Comparison of ENCODE assay signal across 7 mouse cellular contexts in the genomic region with DNA sequence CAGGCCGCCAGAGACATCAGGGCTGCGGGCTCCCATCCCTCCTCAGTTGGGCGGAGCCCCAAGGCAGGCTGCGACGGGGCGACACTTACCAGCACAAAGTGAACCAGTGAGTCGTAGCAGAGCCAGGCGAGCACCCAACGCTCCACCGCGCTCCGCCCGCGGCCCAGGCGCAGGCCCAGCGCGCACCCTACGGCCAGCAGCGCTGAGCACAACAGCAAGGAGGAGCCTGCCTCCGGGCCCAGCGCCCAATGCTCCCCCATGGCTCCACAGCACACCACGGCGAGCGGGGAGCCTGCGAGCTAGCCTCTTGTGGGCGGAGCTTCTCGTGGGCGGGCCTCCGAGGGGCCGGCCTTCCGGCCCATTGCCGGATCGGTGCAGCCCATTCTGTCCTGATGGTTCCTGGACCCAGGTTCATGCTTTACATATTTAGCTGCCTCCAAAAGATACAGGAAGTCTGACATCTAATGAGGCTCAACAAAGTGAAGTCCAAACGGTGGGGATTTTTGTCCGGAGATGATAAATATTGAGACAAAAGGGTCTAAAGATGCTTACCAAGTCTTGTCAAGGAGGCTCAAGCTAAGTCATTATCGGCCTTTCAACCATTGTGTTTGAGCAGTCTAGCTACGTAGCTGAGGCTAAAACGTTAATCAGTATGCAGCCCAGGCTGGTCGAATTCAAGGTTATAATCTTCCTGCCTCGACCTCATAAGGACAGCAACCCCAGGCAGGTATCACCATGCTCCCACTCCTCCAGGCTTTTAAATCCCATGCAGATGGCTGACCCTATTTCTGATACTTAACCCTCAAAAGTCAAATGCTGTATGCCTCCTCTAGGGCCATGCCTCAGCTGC. TPM values are rescaled to one million over a fixed set of nuclear protein-coding genes. Genes with fewer than 3 reads are reported as not detected.
DNase-seq lines count a peak whose midpoint lies in the region; ATAC-seq lines count a peak whose summit lies in the region.

A gene (minus strand): TSS at position 309 of the 850 bp plus-strand sequence.

- no peaks in the 10 kb centered on the region for H3K27me3 ChIP-seq in limb, embryonic 10.5 days (ENCODE audit: low read depth, poor library complexity, severe bottlenecking)
- no peaks in the 10 kb centered on the region for H3K27me3 ChIP-seq in midbrain, embryonic 13.5 days

- peak within 1 kb of the TSS; percentile 81 for H3K4me3 ChIP-seq in limb, embryonic 10.5 days
- H3K4me3 ChIP-seq in midbrain, embryonic 13.5 days (replicated peaks), result peak within 1 kb of the TSS; percentile 66

- peak; percentile 90 for DNase-seq in adrenal gland, adult 8-10 months
- DNase-seq in embryo, embryonic 9.5 days (ENCODE audit: extremely low spot score), result peak; percentile 91
- DNase-seq in kidney, adult 11 months, result peak; percentile 92
- peak; percentile 89 for DNase-seq in limb, embryonic 10.5 days (ENCODE audit: low spot score)
- DNase-seq in spleen, adult 12 weeks (ENCODE audit: low spot score), result peak; percentile 84

- 1% methylated on average over 40 of the region's 40 CpGs for WGBS in limb, embryonic 10.5 days
- under 1% methylated on average over 40 of the region's 40 CpGs for WGBS in midbrain, embryonic 13.5 days

- peak within 1 kb of the TSS; percentile 60 for H3K4me2 ChIP-seq in midbrain, embryonic 13.5 days (replicated peaks)

- peaks cover 9% of the 10 kb centered on the region for H3K4me1 ChIP-seq in limb, embryonic 10.5 days
- peaks cover 6% of the 10 kb centered on the region for H3K4me1 ChIP-seq in midbrain, embryonic 13.5 days (replicated peaks)

- peak within 1 kb of the TSS; percentile 94 for H3K27ac ChIP-seq in limb, embryonic 10.5 days
- H3K27ac ChIP-seq in midbrain, embryonic 13.5 days, result peak within 1 kb of the TSS; percentile 82

- ATAC-seq in granulocyte monocyte progenitor cell, adult 5-6 weeks (replicated peaks; ENCODE audit: poor library complexity, severe bottlenecking), result peak; percentile 97
- peak; percentile 98 for ATAC-seq in midbrain, embryonic 13.5 days

- H3K9me3 ChIP-seq in limb, embryonic 10.5 days (replicated peaks), result no peaks in the 10 kb centered on the region
- H3K9me3 ChIP-seq in midbrain, embryonic 13.5 days, result no peaks in the 10 kb centered on the region

- H3K36me3 ChIP-seq in limb, embryonic 10.5 days, result peaks cover 10% of the 10 kb centered on the region; the same call in 1 of the 2 replicates
- no peaks in the 10 kb centered on the region; the same call in none of the 2 replicates for H3K36me3 ChIP-seq in midbrain, embryonic 13.5 days

- H3K9ac ChIP-seq in midbrain, embryonic 13.5 days (replicated peaks), result peak within 1 kb of the TSS; percentile 78

RNA-seq across cellular contexts. Expression of the gene that starts here (rescaled TPM):
- 1 to 10 TPM; 5.2 to 6.9 (median 6.1) TPM for total RNA-seq in adrenal gland, adult 8-10 months (2022)
- total RNA-seq in granulocyte monocyte progenitor cell, adult 5-6 weeks (2014; fragmentation: Nextera tagmentation), result 3.4 and 4.8 TPM in 2 replicates
- 2.2 and 2.8 TPM in 2 replicates for total RNA-seq in granulocyte monocyte progenitor cell, adult 5-6 weeks (2017)
- polyA plus RNA-seq in limb, embryonic 10.5 days (2016; fragmentation: Nextera tagmentation; extraction: Ambion mirVana), result 9.4 and 10.5 TPM in 2 replicates
- 9.0 and 9.3 TPM in 2 replicates for polyA plus RNA-seq in midbrain, embryonic 13.5 days (2015; fragmentation: Nextera tagmentation; extraction: Ambion mirVana)

Comparison
In these comparisons a context has a peak if more than half of its experiments do, and no peak if none do; other contexts are left out.
1. Peak in every context shown above with its lines: DNase-seq, ATAC-seq, H3K4me3 ChIP-seq and H3K27ac ChIP-seq.